Mouse (Mus musculus) kidney, adult 2 months (tissue): ENCODE data around the gene Kcnq2. TPM values are rescaled to one million over a fixed set of nuclear protein-coding genes. Genes with fewer than 3 reads are reported as not detected.

Source experiments
- DNase-seq: peaks from one replicate; pipeline ENCODE4 v3.0.0; 2021
- H3K27ac ChIP-seq: fragments of 200-500 bp; 2 replicates; pipeline ENCODE4 v1.5.1; 2012; ENCODE audit warnings: low read depth, low read length, control low read depth, inconsistent platforms; ENCODE audit not compliant: insufficient read depth
- H3K27me3 ChIP-seq: fragments of 200-500 bp; replicated peaks from 2 replicates; pipeline ENCODE4 v1.6.1; 2012; ENCODE audit warnings: mild to moderate bottlenecking, moderate library complexity, low read length, inconsistent platforms; ENCODE audit not compliant: control insufficient read depth, insufficient read depth
- H3K36me3 ChIP-seq: fragments of 200-500 bp; 2 replicates; pipeline ENCODE4 v1.6.1; 2012; ENCODE audit warnings: mild to moderate bottlenecking, moderate library complexity, low read length, inconsistent platforms; ENCODE audit not compliant: control insufficient read depth, insufficient read depth
- H3K4me1 ChIP-seq: fragments of 200-500 bp; 2 replicates; pipeline ENCODE4 v1.6.1; 2011; ENCODE audit warnings: low read length; ENCODE audit not compliant: control insufficient read depth, insufficient read depth
- H3K4me3 ChIP-seq: fragments of 200-500 bp; 2 replicates; pipeline ENCODE4 v1.5.1; 2011; ENCODE audit warnings: mild to moderate bottlenecking, low read depth, low read length, control low read depth; ENCODE audit not compliant: insufficient read depth
- CTCF ChIP-seq: fragments of 200-500 bp; conservative IDR thresholded peaks from 2 replicates; pipeline ENCODE4 v1.5.1; 2011; ENCODE audit warnings: low read depth, mild to moderate bottlenecking, control low read depth, low read length, moderate library complexity, mixed read lengths; ENCODE audit not compliant: insufficient read depth, insufficient read length
- POLR2A ChIP-seq: fragments of 200-500 bp; IDR thresholded peaks from one replicate; pipeline ENCODE4 v1.6.1; 2011; ENCODE audit warnings: low read depth, low read length, control low read depth
- WGBS: fragments of 180-500 bp; shearing (Covaris S2); methylation state at CpG from one replicate; pipeline ENCODE4 v1.1.7; 2018; 5-methylcytosine and 5-hydroxymethylcytosine counted together
- polyA plus RNA-seq: library from polyadenylated mRNA; depleted of rRNA; stranded (reverse); fragments of >200 nt; gene quantifications from 2 replicates; pipeline ENCODE4 v1.2.3, GENCODE M21; 2012

Kcnq2 gene
- polyA plus RNA-seq, 1 experiment: 0.31 TPM

GRCm38 (mm10) chr2:181101626-181102025, 33.5 kb downstream of the Kcnq2 start:
- no peaks in the 10 kb centered on the region for H3K4me1 ChIP-seq
- no peaks in the 10 kb centered on the region for H3K27me3 ChIP-seq
- TF ChIP-seq POLR2A (no peak), CTCF (no peak)
- H3K36me3 ChIP-seq: no peaks in the 10 kb centered on the region
- 88% methylated on average over 1 of the region's 1 CpGs for WGBS
- no peak for DNase-seq
- no peak overlapping the region for H3K4me3 ChIP-seq
- no peak overlapping the region for H3K27ac ChIP-seq

DNA sequence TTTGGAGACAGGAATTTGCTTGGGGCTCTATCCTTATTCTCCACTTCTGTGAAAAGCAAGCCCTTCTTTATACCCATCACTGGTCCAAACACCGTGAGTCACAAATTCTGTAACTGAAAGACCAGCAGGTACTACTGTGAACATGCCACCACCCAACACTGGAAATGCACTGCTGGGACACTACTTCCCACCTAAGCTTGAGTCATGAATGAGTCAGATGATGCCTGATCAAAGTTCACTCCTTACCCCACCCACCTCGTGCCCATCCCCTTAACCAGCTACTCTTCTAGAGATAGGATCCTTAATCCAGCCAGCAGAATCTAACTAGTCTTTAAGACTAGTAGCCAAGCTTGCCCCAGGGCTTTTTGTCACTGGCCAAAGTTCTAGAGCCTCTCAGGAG, 35.0 kb downstream of the Kcnq2 start:
- no peak for DNase-seq
- Histone ChIP-seq H3K36me3 (no peaks in the 10 kb centered on the region), H3K27me3 (no peaks in the 10 kb centered on the region), H3K4me3 (no peak overlapping the region), H3K27ac (no peak overlapping the region), H3K4me1 (no peaks in the 10 kb centered on the region)
- WGBS: 74% methylated on average over 2 of the region's 2 CpGs
- TF ChIP-seq POLR2A (no peak), CTCF (no peak)

DNA sequence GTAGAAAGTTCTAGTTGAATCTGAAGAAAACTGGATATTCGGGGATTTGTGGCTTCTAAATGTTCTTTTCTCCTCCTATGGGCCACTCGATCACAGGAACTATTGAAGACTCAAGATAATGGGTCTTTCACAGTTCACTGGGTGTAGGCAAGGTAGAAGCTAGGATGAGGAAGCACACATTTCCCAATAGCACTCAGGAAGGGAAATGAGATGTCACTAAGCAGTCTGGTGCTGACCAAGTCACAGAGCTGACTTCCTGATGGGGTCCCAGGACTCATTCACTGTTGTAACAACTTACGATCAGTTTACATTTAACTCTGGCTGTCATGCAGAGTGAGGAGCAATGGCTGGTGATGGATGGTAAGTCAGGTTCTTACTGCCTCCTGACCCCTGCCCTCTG, 45.0 kb downstream of the Kcnq2 start:
- Histone ChIP-seq H3K4me3 (no peak overlapping the region), H3K27ac (no peak overlapping the region), H3K27me3 (no peaks in the 10 kb centered on the region), H3K36me3 (no peaks in the 10 kb centered on the region), H3K4me1 (no peaks in the 10 kb centered on the region)
- no peak for DNase-seq
- 69% methylated on average over 3 of the region's 3 CpGs for WGBS
- TF ChIP-seq CTCF: no peak
- TF ChIP-seq POLR2A: no peak

DNA sequence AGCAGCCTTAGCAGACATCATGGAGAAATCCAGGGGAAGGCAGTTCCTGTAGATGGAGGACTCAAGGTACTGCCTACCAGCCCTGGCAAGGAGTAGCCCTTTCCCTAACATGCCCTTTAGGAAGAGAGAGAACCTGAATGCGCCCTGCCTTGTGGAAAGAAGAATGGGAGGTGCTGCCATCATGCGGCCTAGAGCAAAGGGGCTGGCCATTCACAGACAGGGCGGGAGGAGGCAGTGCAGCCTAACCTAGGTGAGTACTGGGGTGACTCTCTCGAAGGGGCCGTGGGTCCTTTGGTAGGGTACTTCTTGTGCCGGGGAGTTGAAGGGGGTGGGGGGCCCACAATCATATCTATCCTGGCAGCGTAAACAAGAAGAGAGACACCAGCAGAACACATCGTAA, 50.1 kb downstream of the Kcnq2 start:
- H3K36me3 ChIP-seq: no peaks in the 10 kb centered on the region
- no peak for TF ChIP-seq POLR2A
- no peak for TF ChIP-seq CTCF
- no peak for DNase-seq
- H3K4me3 ChIP-seq: no peak overlapping the region
- 73% methylated on average over 8 of the region's 8 CpGs for WGBS
- H3K27ac ChIP-seq: no peak overlapping the region
- H3K4me1 ChIP-seq: no peaks in the 10 kb centered on the region
- H3K27me3 ChIP-seq: no peaks in the 10 kb centered on the region

- Histone ChIP-seq H3K36me3 (no peaks in the 10 kb centered on the region), H3K27ac (no peak overlapping the region), H3K4me3 (no peak overlapping the region), H3K4me1 (no peaks in the 10 kb centered on the region), H3K27me3 (no peaks in the 10 kb centered on the region)
- 45% methylated on average over 4 of the region's 4 CpGs for WGBS
- no peak for DNase-seq
- no peak for TF ChIP-seq POLR2A
- TF ChIP-seq CTCF: no peak
Measured at GRCm38 (mm10) chr2:181083945-181084344, 51.2 kb downstream of the Kcnq2 start.

GRCm38 (mm10) chr2:181080886-181081285, 54.2 kb downstream of the Kcnq2 start:
- TF ChIP-seq POLR2A (no peak), CTCF (no peak)
- no peaks in the 10 kb centered on the region for H3K4me1 ChIP-seq
- no peak overlapping the region for H3K4me3 ChIP-seq
- no peak overlapping the region for H3K27ac ChIP-seq
- WGBS: 41% methylated on average over 5 of the region's 5 CpGs
- H3K36me3 ChIP-seq: no peaks in the 10 kb centered on the region
- H3K27me3 ChIP-seq: no peaks in the 10 kb centered on the region
- DNase-seq: no peak

- no peak overlapping the region for H3K4me3 ChIP-seq
- H3K4me1 ChIP-seq: no peaks in the 10 kb centered on the region
- no peaks in the 10 kb centered on the region for H3K27me3 ChIP-seq
- no peak overlapping the region for H3K27ac ChIP-seq
- H3K36me3 ChIP-seq: no peaks in the 10 kb centered on the region
- DNase-seq: no peak
- TF ChIP-seq POLR2A: no peak
- no peak for TF ChIP-seq CTCF
- 84% methylated on average over 2 of the region's 2 CpGs for WGBS
Measured at GRCm38 (mm10) chr2:181079518-181079917, 55.6 kb downstream of the Kcnq2 start.

GRCm38 (mm10) chr2:181078908-181079307, 56.2 kb downstream of the Kcnq2 start:
- H3K36me3 ChIP-seq: no peaks in the 10 kb centered on the region
- no peak for DNase-seq
- H3K4me1 ChIP-seq: no peaks in the 10 kb centered on the region
- no peaks in the 10 kb centered on the region for H3K27me3 ChIP-seq
- H3K27ac ChIP-seq: no peak overlapping the region
- TF ChIP-seq POLR2A (no peak), CTCF (no peak)
- WGBS: 83% methylated on average over 2 of the region's 2 CpGs
- H3K4me3 ChIP-seq: no peak overlapping the region
